Mouse (Mus musculus): ENCODE data around the gene Sult4a1. TPM values are rescaled to one million over a fixed set of nuclear protein-coding genes. Genes with fewer than 3 reads are reported as not detected.

Sult4a1 gene
- polyA plus RNA-seq, 1 experiment from 2014 or later: 0.24 TPM

DNA sequence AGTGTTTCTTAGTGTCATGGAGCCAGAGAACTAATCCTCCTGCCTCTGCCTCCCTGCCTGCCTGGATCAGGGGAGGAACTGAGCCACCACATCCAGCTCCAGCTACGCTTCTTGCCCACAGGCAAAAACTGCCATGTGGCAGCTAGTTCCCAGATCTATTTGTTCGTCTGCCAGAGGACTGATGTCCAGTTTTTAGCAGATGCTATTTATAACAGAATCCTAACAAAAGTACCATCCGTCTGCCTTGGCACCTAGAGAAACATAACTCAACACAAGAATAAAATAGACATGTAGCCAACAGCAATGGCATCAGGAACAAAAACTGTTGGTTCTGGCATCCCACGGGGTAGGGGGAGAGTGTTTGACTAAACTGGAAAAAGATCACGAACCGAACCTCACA lies 46.7 kb downstream of the Sult4a1 start:
- no peaks in the 10 kb centered on the region for H3K36me3 ChIP-seq (ENCODE audit: insufficient read depth, low read length)
- no peak for ATAC-seq
- H3K9ac ChIP-seq (replicated peaks; ENCODE audit: low read depth): no peak overlapping the region
- no peak overlapping the region for H3K4me2 ChIP-seq (replicated peaks; ENCODE audit: low read depth, low read length)
- no peaks in the 10 kb centered on the region for H3K27me3 ChIP-seq (replicated peaks; ENCODE audit: insufficient read depth, low read length)
- no peak for DNase-seq (ENCODE audit: low spot score)
- TF ChIP-seq CTCF (IDR thresholded peaks at IDR 0.05) (no peak), EP300 (IDR thresholded peaks at IDR 0.05) (no peak)
- 70% methylated on average over 6 of the region's 6 CpGs for WGBS
- H3K27ac ChIP-seq (ENCODE audit: low read length): no peak overlapping the region
- H3K4me1 ChIP-seq (ENCODE audit: insufficient read depth, low read depth, low read length): no peaks in the 10 kb centered on the region
- H3K4me3 ChIP-seq (ENCODE audit: low read depth, low read length): no peak overlapping the region
- no peaks in the 10 kb centered on the region for H3K9me3 ChIP-seq (ENCODE audit: low read length)

DNA sequence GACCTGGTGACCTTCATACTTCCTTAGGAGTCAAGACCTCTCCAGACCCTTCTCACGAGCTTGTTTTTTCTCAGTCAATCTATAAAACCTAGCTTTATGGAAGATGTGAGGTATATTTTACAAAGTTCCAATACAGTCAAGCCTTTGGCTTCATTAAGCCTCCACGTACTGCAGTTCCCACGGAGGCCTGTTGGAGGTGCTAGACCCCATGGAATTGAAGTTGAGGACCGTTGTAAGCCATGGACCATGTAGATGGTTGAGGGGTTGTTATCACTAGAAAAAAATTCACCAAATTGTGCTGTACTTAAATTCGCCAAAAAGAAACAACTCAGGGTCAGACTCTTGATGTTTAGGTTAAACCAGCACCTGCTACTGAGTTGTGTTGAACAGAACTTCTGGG lies 49.5 kb downstream of the Sult4a1 start:
- H3K27me3 ChIP-seq (replicated peaks; ENCODE audit: insufficient read depth, low read length): no peaks in the 10 kb centered on the region
- ATAC-seq: no peak
- no peaks in the 10 kb centered on the region for H3K9me3 ChIP-seq (ENCODE audit: low read length)
- no peak overlapping the region for H3K9ac ChIP-seq (replicated peaks; ENCODE audit: low read depth)
- H3K4me1 ChIP-seq (ENCODE audit: insufficient read depth, low read depth, low read length): no peaks in the 10 kb centered on the region
- TF ChIP-seq EP300 (IDR thresholded peaks at IDR 0.05): no peak
- TF ChIP-seq CTCF (IDR thresholded peaks at IDR 0.05): peak; percentile 30; the same call in 1 of the 2 replicates
- no peak overlapping the region for H3K27ac ChIP-seq (ENCODE audit: low read length)
- H3K4me3 ChIP-seq (ENCODE audit: low read depth, low read length): no peak overlapping the region
- H3K4me2 ChIP-seq (replicated peaks; ENCODE audit: low read depth, low read length): no peak overlapping the region
- H3K36me3 ChIP-seq (ENCODE audit: insufficient read depth, low read length): no peaks in the 10 kb centered on the region
- DNase-seq (ENCODE audit: low spot score): no peak
- 50% methylated on average over 5 of the region's 5 CpGs for WGBS

DNA sequence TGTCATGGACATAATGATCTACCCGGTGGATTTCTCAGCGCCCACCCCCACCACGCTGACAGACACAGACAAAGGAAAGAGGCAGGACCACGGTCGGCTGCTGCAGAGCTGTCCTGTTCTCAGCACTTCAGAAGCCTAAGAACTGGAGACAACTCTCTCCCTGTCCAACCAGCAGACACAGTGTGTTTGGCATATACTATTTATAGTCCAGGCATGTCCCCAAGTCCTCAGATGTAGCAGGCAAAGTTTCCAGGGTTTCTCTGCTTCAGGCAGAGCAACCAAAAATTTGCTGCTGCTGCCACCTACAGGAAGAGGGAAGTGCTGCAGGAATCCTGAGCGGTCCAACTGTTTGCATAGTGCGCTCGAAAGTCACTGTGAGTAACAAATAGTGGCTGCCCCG lies 51.7 kb downstream of the Sult4a1 start:
- H3K4me2 ChIP-seq (replicated peaks; ENCODE audit: low read depth, low read length): no peak overlapping the region
- WGBS: 34% methylated on average over 9 of the region's 9 CpGs
- peak; percentile 67 for ATAC-seq

DNA sequence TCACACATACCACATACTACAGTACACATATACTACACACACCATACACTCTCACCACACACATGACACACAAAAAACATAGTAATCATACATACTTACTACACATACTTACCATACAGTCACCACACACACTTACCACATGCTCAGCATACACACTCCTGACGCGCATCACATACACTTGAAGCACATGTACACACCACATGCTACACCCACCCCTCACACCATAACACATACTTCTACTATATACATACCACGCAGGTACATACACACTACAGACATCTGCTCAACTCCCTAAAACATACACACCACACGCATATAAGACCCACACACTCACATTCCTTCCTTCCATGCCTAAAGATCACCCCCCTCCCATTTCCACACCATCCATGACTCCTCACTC lies 52.3 kb downstream of the Sult4a1 start:
- Histone ChIP-seq H3K27me3 (replicated peaks; ENCODE audit: insufficient read depth, low read length) (no peaks in the 10 kb centered on the region), H3K4me3 (ENCODE audit: low read depth, low read length) (no peak overlapping the region), H3K9ac (replicated peaks; ENCODE audit: low read depth) (no peak overlapping the region), H3K9me3 (ENCODE audit: low read length) (no peaks in the 10 kb centered on the region), H3K4me1 (ENCODE audit: insufficient read depth, low read depth, low read length) (no peaks in the 10 kb centered on the region), H3K27ac (ENCODE audit: low read length) (no peak overlapping the region), H3K4me2 (replicated peaks; ENCODE audit: low read depth, low read length) (no peak overlapping the region), H3K36me3 (ENCODE audit: insufficient read depth, low read length) (no peaks in the 10 kb centered on the region)
- DNase-seq (ENCODE audit: low spot score): no peak
- no peak for ATAC-seq
- TF ChIP-seq CTCF (IDR thresholded peaks at IDR 0.05): no peak
- no peak for TF ChIP-seq EP300 (IDR thresholded peaks at IDR 0.05)
- 91% methylated on average over 4 of the region's 4 CpGs for WGBS

More for the DNA sequence above, 51.7 kb downstream of the Sult4a1 start:
- TF ChIP-seq EP300 (IDR thresholded peaks at IDR 0.05): no peak
- peak; percentile 91 for TF ChIP-seq CTCF (IDR thresholded peaks at IDR 0.05)
- H3K4me3 ChIP-seq (ENCODE audit: low read depth, low read length): no peak overlapping the region
- no peaks in the 10 kb centered on the region for H3K4me1 ChIP-seq (ENCODE audit: insufficient read depth, low read depth, low read length)
- peak; percentile 85 for DNase-seq (ENCODE audit: low spot score)
- H3K36me3 ChIP-seq (ENCODE audit: insufficient read depth, low read length): no peaks in the 10 kb centered on the region
- no peaks in the 10 kb centered on the region for H3K27me3 ChIP-seq (replicated peaks; ENCODE audit: insufficient read depth, low read length)
- no peaks in the 10 kb centered on the region for H3K9me3 ChIP-seq (ENCODE audit: low read length)
- H3K9ac ChIP-seq (replicated peaks; ENCODE audit: low read depth): no peak overlapping the region
- H3K27ac ChIP-seq (ENCODE audit: low read length): no peak overlapping the region

DNA sequence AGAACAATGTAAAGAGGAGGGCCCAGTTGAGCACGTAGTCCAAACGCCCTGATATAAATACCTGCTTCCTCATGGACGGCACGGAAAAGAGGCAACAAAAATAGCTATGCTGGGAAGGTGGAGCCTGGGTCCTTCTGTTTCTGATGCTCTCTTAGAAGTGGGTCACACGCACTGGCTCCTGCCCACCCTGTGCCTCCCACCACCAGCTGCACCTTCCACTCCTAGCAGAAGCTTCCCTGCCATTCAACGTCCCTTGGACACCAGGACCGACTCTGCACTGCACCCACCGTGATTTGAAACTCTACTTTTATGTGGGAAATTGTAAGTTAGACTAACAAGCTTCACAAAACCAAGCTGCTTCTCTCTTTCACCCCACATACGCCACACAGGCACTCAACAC lies 53.2 kb downstream of the Sult4a1 start:
- DNase-seq (ENCODE audit: low spot score): no peak
- H3K9ac ChIP-seq (replicated peaks; ENCODE audit: low read depth): no peak overlapping the region
- H3K4me3 ChIP-seq (ENCODE audit: low read depth, low read length): no peak overlapping the region
- ATAC-seq: no peak
- no peaks in the 10 kb centered on the region for H3K27me3 ChIP-seq (replicated peaks; ENCODE audit: insufficient read depth, low read length)
- H3K9me3 ChIP-seq (ENCODE audit: low read length): no peaks in the 10 kb centered on the region
- no peaks in the 10 kb centered on the region for H3K4me1 ChIP-seq (ENCODE audit: insufficient read depth, low read depth, low read length)
- no peak overlapping the region for H3K27ac ChIP-seq (ENCODE audit: low read length)
- no peak for TF ChIP-seq EP300 (IDR thresholded peaks at IDR 0.05)
- TF ChIP-seq CTCF (IDR thresholded peaks at IDR 0.05): no peak
- 71% methylated on average over 9 of the region's 9 CpGs for WGBS
- no peak overlapping the region for H3K4me2 ChIP-seq (replicated peaks; ENCODE audit: low read depth, low read length)
- no peaks in the 10 kb centered on the region for H3K36me3 ChIP-seq (ENCODE audit: insufficient read depth, low read length)

DNA sequence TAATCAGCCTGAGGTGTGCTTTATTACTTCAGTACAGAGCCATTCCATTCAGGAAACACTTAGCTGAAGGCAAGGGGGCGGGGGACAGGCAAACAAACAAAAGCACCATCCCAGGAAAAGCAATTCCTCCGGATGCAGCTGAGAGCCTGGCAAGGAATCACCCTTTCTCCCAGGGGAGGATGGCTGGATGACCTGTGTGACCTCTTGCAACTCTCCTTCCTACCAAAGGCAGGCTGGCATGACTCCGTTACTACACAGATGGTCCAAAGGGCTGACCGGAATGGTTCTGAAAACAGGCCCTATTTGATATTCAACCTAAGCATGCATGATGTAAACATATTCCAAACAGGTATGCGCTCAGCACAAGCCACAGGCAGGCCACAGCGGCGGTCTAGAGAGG lies 56.0 kb downstream of the Sult4a1 start:
- Histone ChIP-seq H3K27ac (ENCODE audit: low read length) (no peak overlapping the region), H3K36me3 (ENCODE audit: insufficient read depth, low read length) (no peaks in the 10 kb centered on the region), H3K9me3 (ENCODE audit: low read length) (no peaks in the 10 kb centered on the region), H3K4me3 (ENCODE audit: low read depth, low read length) (no peak overlapping the region), H3K4me2 (replicated peaks; ENCODE audit: low read depth, low read length) (no peak overlapping the region), H3K4me1 (ENCODE audit: insufficient read depth, low read depth, low read length) (no peaks in the 10 kb centered on the region), H3K27me3 (replicated peaks; ENCODE audit: insufficient read depth, low read length) (no peaks in the 10 kb centered on the region), H3K9ac (replicated peaks; ENCODE audit: low read depth) (no peak overlapping the region)
- DNase-seq (ENCODE audit: low spot score) (no peak), ATAC-seq (no peak)
- TF ChIP-seq CTCF (IDR thresholded peaks at IDR 0.05): no peak
- no peak for TF ChIP-seq EP300 (IDR thresholded peaks at IDR 0.05)
- WGBS: 62% methylated on average over 7 of the region's 7 CpGs

DNA sequence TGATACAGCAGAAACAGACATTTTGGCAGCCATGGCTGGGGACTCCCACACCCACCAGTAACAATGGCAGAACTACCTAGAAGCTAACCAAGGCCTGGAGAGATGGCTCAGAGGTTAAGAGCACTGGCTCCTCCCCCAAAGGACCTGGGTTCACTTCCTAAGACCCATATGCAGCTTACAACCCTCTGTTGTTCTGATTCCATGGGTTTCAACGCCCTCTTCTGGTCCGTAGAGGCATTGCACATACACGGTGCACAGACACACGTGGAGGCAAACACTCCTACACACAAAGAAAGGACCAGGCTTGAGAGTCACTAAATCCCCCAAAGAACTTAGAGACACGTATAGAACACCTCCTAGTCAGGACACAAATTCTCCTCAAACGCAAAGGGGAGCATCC lies 60.0 kb downstream of the Sult4a1 start:
- H3K36me3 ChIP-seq (ENCODE audit: insufficient read depth, low read length): no peaks in the 10 kb centered on the region
- no peak for TF ChIP-seq CTCF (IDR thresholded peaks at IDR 0.05)
- TF ChIP-seq EP300 (IDR thresholded peaks at IDR 0.05): no peak
- H3K4me2 ChIP-seq (replicated peaks; ENCODE audit: low read depth, low read length): no peak overlapping the region
- 85% methylated on average over 6 of the region's 6 CpGs for WGBS
- ATAC-seq (no peak), DNase-seq (ENCODE audit: low spot score) (no peak)
- no peak overlapping the region for H3K9ac ChIP-seq (replicated peaks; ENCODE audit: low read depth)
- no peak overlapping the region for H3K4me3 ChIP-seq (ENCODE audit: low read depth, low read length)
- H3K27me3 ChIP-seq (replicated peaks; ENCODE audit: insufficient read depth, low read length): no peaks in the 10 kb centered on the region
- H3K9me3 ChIP-seq (ENCODE audit: low read length): no peaks in the 10 kb centered on the region
- H3K4me1 ChIP-seq (ENCODE audit: insufficient read depth, low read depth, low read length): no peaks in the 10 kb centered on the region
- no peak overlapping the region for H3K27ac ChIP-seq (ENCODE audit: low read length)

All from lung, postnatal 0 days (tissue).